Mouse (Mus musculus) embryonic facial prominence, embryonic 14.5 days (tissue): ENCODE measurements around the gene Smyd3. TPM values are rescaled to one million over a fixed set of nuclear protein-coding genes. Genes with fewer than 3 reads are reported as not detected.
"Not testable (repeated sequence)": the region's sequence is repeated elsewhere in the genome, so short reads cannot be mapped to it uniquely, and the experiment has no call there.

ENCODE experiments used
- ATAC-seq: fragments of 200-750 bp; cut with Nextera tagmentation; 2 replicates; pipeline ENCODE4 v1.8.0; 2017; ENCODE audit warnings: low read depth, moderate number of reproducible peaks, moderate TSS enrichment
- DNase-seq: peaks from one replicate; pipeline ENCODE4 v3.0.0-alpha.2; 2015; ENCODE audit warnings: low spot score
- H3K27ac ChIP-seq: fragments of 300-500 bp; sonication (generic); replicated peaks from 2 replicates; pipeline ENCODE4 v1.5.1; 2014; ENCODE audit warnings: low read depth, mild to moderate bottlenecking, low read length, moderate library complexity
- H3K27me3 ChIP-seq: fragments of 300-500 bp; sonication (generic); replicated peaks from 2 replicates; pipeline ENCODE4 v1.6.1; 2014; ENCODE audit warnings: low read length; ENCODE audit not compliant: control insufficient read depth, insufficient read depth
- H3K36me3 ChIP-seq: fragments of 300-500 bp; sonication (generic); 2 replicates; pipeline ENCODE4 v1.6.1; 2014; ENCODE audit warnings: low read length, mixed read lengths; ENCODE audit not compliant: control insufficient read depth, insufficient read depth
- H3K4me1 ChIP-seq: fragments of 300-500 bp; sonication (generic); 2 replicates; pipeline ENCODE4 v1.6.1; 2014; ENCODE audit warnings: antibody characterized with exemption, low read length; ENCODE audit not compliant: control insufficient read depth, insufficient read depth
- H3K4me2 ChIP-seq: fragments of 300-500 bp; sonication (generic); 2 replicates; pipeline ENCODE4 v1.6.1; 2014; ENCODE audit warnings: low read depth, mild to moderate bottlenecking, low read length, moderate library complexity, mixed read lengths
- H3K4me3 ChIP-seq: fragments of 300-500 bp; sonication (generic); 2 replicates; pipeline ENCODE4 v1.5.1; 2014; ENCODE audit warnings: low read depth, mild to moderate bottlenecking, low read length
- H3K9ac ChIP-seq: fragments of 300-500 bp; sonication (generic); 2 replicates; pipeline ENCODE4 v1.6.1; 2014; ENCODE audit warnings: low read depth, mild to moderate bottlenecking, low read length, moderate library complexity, mixed read lengths
- H3K9me3 ChIP-seq: fragments of 300-500 bp; sonication (generic); 2 replicates; pipeline ENCODE4 v1.6.1; 2016; ENCODE audit warnings: low read length; ENCODE audit not compliant: control insufficient read depth
- whole genome bisulfite sequencing: fragments of 180-500 bp; shearing (Covaris S2); extraction: QIAGEN DNeasy Blood & Tissue Kit; methylation state at CpG from one replicate; pipeline ENCODE4 v1.1.7; 2014; 5-methylcytosine and 5-hydroxymethylcytosine counted together
- polyA plus RNA-seq: library from polyadenylated mRNA; unstranded; fragments of >200 nt; fragmentation: Nextera tagmentation; extraction: Ambion mirVana; gene quantifications from 2 replicates; pipeline ENCODE4 v1.2.1, GENCODE M21; 2014

The Smyd3 gene
- polyA plus RNA-seq, 1 experiment from 2014 or later, result 16.7 TPM

DNA sequence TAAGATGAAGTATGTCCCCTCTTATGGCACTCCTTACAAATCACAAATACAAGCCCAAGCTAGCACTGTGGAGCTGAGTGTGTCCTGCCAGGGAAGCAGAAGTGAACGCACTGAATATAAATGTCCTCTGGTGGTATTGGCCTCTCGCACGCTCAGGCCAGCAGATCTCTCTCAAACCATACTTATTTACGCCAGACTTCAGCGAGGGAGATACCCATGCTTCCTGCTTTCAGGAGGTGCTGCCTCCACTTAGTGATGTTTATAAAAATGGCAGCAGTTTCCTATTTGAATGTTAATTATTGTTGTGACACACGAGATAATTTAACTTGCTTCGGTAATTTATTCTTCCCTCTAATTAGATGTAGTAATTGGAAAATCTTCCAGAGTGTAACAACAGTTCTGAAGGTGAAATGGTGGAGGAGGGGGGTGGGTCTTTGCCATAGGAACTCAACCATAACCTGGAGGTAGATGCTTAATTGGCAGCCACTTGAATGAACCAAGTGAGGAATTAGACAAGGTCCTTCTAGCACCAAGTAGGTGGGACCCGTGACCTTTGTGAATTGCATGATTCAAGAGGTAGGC is 224.0 kb downstream of the Smyd3 start:
- H3K9ac ChIP-seq, result no peak overlapping the region
- H3K36me3 ChIP-seq, result no peaks in the 10 kb centered on the region
- H3K4me2 ChIP-seq, result no peak overlapping the region
- no peaks in the 10 kb centered on the region for H3K27me3 ChIP-seq
- H3K4me3 ChIP-seq, result no peak overlapping the region
- H3K9me3 ChIP-seq, result no peaks in the 10 kb centered on the region
- 0 out of 2 replicates have a peak, but pooled peaks cover 3% of the 10 kb centered on the region for H3K4me1 ChIP-seq
- DNase-seq (no peak), ATAC-seq (no peak)
- H3K27ac ChIP-seq, result no peak overlapping the region
- 80% methylated on average over 8 of the region's 8 CpGs for WGBS

DNA sequence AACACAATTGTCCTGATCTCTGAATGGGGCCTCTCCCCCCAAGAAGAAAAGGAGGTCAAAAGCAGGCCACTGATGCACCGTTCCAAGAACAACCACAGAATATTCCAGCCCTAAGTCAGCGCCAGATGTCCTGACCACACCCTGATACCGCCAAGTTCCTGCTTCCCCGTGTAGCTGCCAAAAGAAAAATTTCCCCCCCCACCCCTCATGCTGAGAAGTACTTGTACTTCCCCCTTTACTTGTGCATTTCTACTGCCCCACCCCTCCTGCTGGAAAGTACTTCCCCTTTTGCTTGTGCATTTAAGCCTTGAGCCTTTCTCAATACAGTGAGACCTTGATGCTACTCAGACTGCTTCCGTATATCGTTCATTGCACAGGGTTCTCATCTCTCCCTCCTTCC is 227.7 kb downstream of the Smyd3 start:
- not testable (repeated sequence) for ATAC-seq, H3K4me2 ChIP-seq, H3K27me3 ChIP-seq, H3K9ac ChIP-seq, H3K9me3 ChIP-seq, DNase-seq, H3K36me3 ChIP-seq, H3K4me1 ChIP-seq, H3K4me3 ChIP-seq, H3K27ac ChIP-seq
- 88% methylated on average over 6 of the region's 6 CpGs for WGBS

DNA sequence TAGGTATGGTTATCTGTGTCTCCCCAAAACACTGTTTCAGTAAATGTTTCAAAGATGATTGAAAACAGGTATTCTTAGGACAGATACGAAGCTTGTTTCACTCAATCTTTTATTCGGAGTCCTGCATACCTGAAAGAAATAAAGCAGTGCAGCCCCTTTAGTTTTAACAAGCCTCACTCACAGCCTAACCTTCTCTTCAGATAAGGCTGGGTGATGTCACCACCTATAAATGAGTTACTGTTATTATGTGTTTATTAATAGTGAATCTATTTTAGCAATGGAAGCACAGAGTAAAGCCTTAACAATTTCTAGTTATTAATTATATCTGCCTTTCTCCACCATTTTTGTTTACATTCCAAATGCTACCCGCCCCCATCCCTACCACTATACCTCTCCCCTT is 228.1 kb downstream of the Smyd3 start:
- no peaks in the 10 kb centered on the region for H3K36me3 ChIP-seq
- H3K4me3 ChIP-seq, result no peak overlapping the region
- no peak overlapping the region for H3K9ac ChIP-seq
- WGBS, result 89% methylated on average over 3 of the region's 3 CpGs
- H3K27ac ChIP-seq, result no peak overlapping the region
- no peak overlapping the region for H3K4me2 ChIP-seq
- no peaks in the 10 kb centered on the region for H3K9me3 ChIP-seq
- no peak for ATAC-seq
- H3K27me3 ChIP-seq, result no peaks in the 10 kb centered on the region
- no peak for DNase-seq
- H3K4me1 ChIP-seq, result no peaks in the 10 kb centered on the region

DNA sequence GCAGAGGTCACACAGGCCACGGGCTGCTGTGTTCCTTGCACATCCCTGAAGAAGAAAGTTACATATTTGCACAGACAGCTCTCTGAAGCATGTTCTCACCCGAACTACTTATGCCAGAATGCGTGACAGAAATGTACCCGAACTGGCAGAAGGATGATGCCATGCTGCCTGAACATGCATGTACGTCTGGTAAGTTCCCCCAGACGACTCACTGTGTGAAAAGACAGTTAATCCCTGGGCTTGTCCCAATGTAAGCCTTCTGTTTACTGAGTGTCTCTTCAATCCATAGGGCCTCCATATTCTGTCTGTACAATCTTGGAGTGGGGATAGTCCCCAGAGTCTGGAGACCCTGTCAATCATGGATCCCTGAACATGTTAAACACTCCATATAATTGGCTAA is 231.1 kb downstream of the Smyd3 start:
- H3K36me3 ChIP-seq, result no peaks in the 10 kb centered on the region
- no peak overlapping the region for H3K9ac ChIP-seq
- H3K27ac ChIP-seq, result no peak overlapping the region
- no peaks in the 10 kb centered on the region for H3K9me3 ChIP-seq
- no peak overlapping the region for H3K4me3 ChIP-seq
- WGBS, result 78% methylated on average over 6 of the region's 6 CpGs
- no peaks in the 10 kb centered on the region for H3K27me3 ChIP-seq
- ATAC-seq (no peak), DNase-seq (peak; percentile 7)
- H3K4me2 ChIP-seq, result no peak overlapping the region
- H3K4me1 ChIP-seq, result no peaks in the 10 kb centered on the region

DNA sequence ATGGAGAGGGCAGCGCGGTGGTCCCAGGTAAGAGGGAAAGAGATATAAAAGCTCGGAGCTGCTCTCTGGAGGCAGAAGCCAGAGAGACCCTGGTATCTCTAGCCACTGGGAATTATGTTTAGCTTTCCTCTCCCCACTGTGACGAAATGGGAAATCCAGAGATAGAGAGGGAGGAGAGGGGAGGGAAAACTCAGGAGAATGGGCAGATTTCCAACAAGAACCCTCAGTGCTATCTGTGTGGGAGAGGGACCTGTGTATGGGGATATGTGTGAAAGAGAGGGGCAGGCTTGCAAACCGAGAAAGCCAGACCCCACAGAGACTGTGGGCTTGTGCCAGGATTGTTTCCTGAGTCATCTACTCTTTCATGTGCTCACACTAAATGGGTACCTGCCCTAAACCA is 235.0 kb downstream of the Smyd3 start:
- no peak for DNase-seq
- no peak overlapping the region for H3K4me3 ChIP-seq
- no peak for ATAC-seq
- WGBS, result 73% methylated on average over 5 of the region's 5 CpGs
- no peaks in the 10 kb centered on the region for H3K9me3 ChIP-seq
- H3K27me3 ChIP-seq, result no peaks in the 10 kb centered on the region
- no peak overlapping the region for H3K9ac ChIP-seq
- no peaks in the 10 kb centered on the region for H3K4me1 ChIP-seq
- no peak overlapping the region for H3K4me2 ChIP-seq
- H3K36me3 ChIP-seq, result no peaks in the 10 kb centered on the region
- H3K27ac ChIP-seq, result no peak overlapping the region

DNA sequence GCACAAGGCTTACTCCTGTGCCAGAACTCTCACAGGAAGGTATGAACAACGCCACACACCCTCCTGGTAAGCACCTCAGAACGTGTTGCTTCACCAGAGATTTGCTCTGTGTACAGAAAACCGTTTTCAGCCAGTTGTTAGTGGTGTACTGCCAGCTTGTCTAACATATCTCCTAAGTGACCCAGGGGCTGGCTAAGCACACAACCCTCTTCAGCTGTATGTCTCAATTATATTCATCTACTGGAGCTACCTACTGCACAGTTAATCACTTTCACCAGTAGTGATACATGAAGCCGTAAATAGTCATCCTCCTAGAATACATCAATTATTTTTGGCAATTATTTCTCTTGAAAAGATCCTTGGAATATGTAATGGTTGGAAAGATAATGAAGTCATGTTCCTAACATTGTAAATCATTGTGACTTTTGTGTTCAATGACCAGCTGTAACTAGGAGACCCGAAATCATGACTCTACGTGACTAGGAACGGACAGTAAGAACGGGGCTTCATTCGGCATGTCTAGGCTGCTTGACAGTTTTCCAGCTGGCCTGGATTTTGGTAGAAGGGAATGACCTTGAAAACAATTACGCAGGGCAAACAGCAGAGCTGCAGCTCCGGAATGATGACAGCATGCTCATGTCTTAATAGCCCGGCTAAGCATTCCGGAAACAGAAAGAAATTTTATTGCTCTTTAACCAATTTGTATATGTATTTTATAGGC is 236.3 kb downstream of the Smyd3 start:
- no peak overlapping the region for H3K4me3 ChIP-seq
- no peak overlapping the region for H3K4me2 ChIP-seq
- H3K9me3 ChIP-seq, result no peaks in the 10 kb centered on the region
- no peak for ATAC-seq
- no peak overlapping the region for H3K9ac ChIP-seq
- 74% methylated on average over 13 of the region's 13 CpGs for WGBS
- H3K27ac ChIP-seq, result no peak overlapping the region
- no peak for DNase-seq
- no peaks in the 10 kb centered on the region for H3K36me3 ChIP-seq
- H3K4me1 ChIP-seq, result no peaks in the 10 kb centered on the region
- H3K27me3 ChIP-seq, result no peaks in the 10 kb centered on the region

DNA sequence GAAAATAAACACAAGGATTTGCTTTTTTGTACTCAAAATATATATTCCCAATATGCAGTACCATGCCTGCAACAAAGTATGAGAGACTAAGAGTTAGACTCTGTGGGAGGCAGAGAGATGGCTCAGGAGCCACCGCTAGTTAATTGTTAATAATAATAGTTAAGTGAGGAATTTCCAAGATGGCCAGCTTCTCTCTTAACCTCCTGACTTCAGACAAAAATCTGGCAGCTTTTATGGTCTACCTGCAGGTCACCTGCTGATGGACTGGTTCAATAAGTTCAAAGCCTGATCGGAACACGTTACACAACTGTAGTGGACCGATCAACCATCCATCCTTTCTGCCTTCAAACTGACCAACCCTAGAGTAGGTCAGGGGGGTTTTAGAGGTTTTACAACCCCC is 238.7 kb downstream of the Smyd3 start:
- no peaks in the 10 kb centered on the region for H3K27me3 ChIP-seq
- no peaks in the 10 kb centered on the region for H3K9me3 ChIP-seq
- no peak overlapping the region for H3K9ac ChIP-seq
- H3K4me2 ChIP-seq, result no peak overlapping the region
- no peaks in the 10 kb centered on the region for H3K4me1 ChIP-seq
- H3K36me3 ChIP-seq, result no peaks in the 10 kb centered on the region
- ATAC-seq, result no peak
- no peak for DNase-seq
- WGBS, result over 99% methylated on average over 4 of the region's 4 CpGs
- no peak overlapping the region for H3K27ac ChIP-seq
- no peak overlapping the region for H3K4me3 ChIP-seq

DNA sequence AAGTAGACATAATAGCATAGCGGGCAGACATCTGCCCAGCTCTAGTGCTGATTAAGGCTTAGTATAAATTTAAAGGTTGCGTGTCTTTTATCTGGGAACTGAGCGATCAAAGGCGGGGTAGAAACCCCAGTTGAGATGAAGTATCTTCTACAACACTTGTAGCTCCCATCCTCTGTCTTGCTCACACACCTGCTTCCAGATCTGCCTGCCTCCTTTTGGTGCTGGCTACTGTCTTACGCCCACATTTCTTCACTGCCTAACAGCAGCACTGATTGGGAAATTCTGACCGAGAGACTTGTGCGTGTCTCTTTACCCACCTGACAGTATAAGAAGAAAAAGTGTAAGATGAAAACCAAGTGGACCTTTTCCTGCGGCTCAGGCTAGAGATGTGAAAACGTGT is 240.5 kb downstream of the Smyd3 start:
- Histone ChIP-seq H3K9me3 (no peaks in the 10 kb centered on the region), H3K4me2 (no peak overlapping the region), H3K36me3 (no peaks in the 10 kb centered on the region), H3K9ac (no peak overlapping the region), H3K27me3 (no peaks in the 10 kb centered on the region), H3K4me1 (no peaks in the 10 kb centered on the region), H3K27ac (no peak overlapping the region), H3K4me3 (no peak overlapping the region)
- 92% methylated on average over 9 of the region's 9 CpGs for WGBS
- no peak for DNase-seq
- no peak for ATAC-seq

DNA sequence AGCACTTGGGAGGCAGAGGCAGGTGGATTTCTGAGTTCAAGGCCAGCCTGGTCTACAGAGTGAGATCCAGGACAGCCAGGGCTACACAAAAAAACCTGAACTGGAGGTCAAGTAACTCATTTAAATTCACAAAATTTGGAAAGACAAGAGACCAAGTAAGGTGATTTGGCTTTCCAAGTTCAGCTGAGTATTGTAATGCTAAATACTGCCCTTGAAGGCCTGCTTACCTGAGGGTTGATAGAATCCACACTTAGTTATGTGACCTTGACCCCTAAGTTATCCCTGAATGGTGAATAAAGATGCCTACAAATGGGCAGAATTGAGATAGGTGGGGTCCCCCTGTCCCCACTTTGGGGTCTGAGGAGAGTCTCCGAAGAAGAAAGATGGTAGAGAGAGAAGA is 241.0 kb downstream of the Smyd3 start:
- no peak for ATAC-seq
- H3K4me2 ChIP-seq, result no peak overlapping the region
- no peaks in the 10 kb centered on the region for H3K9me3 ChIP-seq
- no peak overlapping the region for H3K9ac ChIP-seq
- H3K27ac ChIP-seq, result no peak overlapping the region
- 93% methylated on average over 1 of the region's 1 CpGs for WGBS
- H3K4me1 ChIP-seq, result no peaks in the 10 kb centered on the region
- no peaks in the 10 kb centered on the region for H3K36me3 ChIP-seq
- no peak for DNase-seq
- no peak overlapping the region for H3K4me3 ChIP-seq
- H3K27me3 ChIP-seq, result no peaks in the 10 kb centered on the region
